Mouse (Mus musculus) common myeloid progenitor, adult 5-6 weeks (primary cell): ENCODE results near the gene Hbp1. TPM values are rescaled to one million over a fixed set of nuclear protein-coding genes. Genes with fewer than 3 reads are reported as not detected.

Experiments
- ATAC-seq: replicated peaks from 2 replicates; pipeline ENCODE4 v1.8.0; 2016; ENCODE audit warnings: low read depth, mild to moderate bottlenecking, moderate TSS enrichment, inconsistent platforms; ENCODE audit not compliant: poor library complexity, severe bottlenecking
- total RNA-seq: library from RNA; stranded (forward); fragments of 200-1000, 187-1606 nt; gene quantifications from 2 replicates; pipeline ENCODE4 v1.2.3, GENCODE M21; 2017

Gene Hbp1
- total RNA-seq, 1 experiment from 2014 or later = 62.6 TPM

GRCm38 (mm10) chr12:31916691-31917090 lies 33.6 kb downstream of the Hbp1 start:
- ATAC-seq = no peak

GRCm38 (mm10) chr12:31913614-31914013 lies 36.7 kb downstream of the Hbp1 start:
- no peak for ATAC-seq

- ATAC-seq = no peak
These were observed 37.3 kb downstream of the Hbp1 start for GRCm38 (mm10) chr12:31912966-31913551.

GRCm38 (mm10) chr12:31907436-31907835 lies 42.9 kb downstream of the Hbp1 start:
- no peak for ATAC-seq

- no peak for ATAC-seq
These were observed 44.4 kb downstream of the Hbp1 start for GRCm38 (mm10) chr12:31905696-31906551.

- no peak for ATAC-seq
These were observed 49.9 kb downstream of the Hbp1 start for GRCm38 (mm10) chr12:31900391-31900914.

GRCm38 (mm10) chr12:31897456-31897855 lies 52.9 kb downstream of the Hbp1 start:
- ATAC-seq = no peak

GRCm38 (mm10) chr12:31896986-31897385 lies 53.3 kb downstream of the Hbp1 start:
- ATAC-seq = no peak

- no peak for ATAC-seq
These were observed 54.0 kb downstream of the Hbp1 start for GRCm38 (mm10) chr12:31896295-31896694.

- no peak for ATAC-seq
These were observed 54.4 kb downstream of the Hbp1 start for GRCm38 (mm10) chr12:31895888-31896287.

GRCm38 (mm10) chr12:31895095-31895734 lies 55.1 kb downstream of the Hbp1 start:
- no peak for ATAC-seq

GRCm38 (mm10) chr12:31892771-31893170 lies 57.6 kb downstream of the Hbp1 start:
- ATAC-seq = no peak

- no peak for ATAC-seq
These were observed 58.3 kb downstream of the Hbp1 start for GRCm38 (mm10) chr12:31892079-31892478.

GRCm38 (mm10) chr12:31890685-31891084 lies 59.6 kb downstream of the Hbp1 start:
- ATAC-seq = no peak

GRCm38 (mm10) chr12:31885844-31886606 lies 64.3 kb downstream of the Hbp1 start:
- ATAC-seq = no peak

GRCm38 (mm10) chr12:31885084-31885483 lies 65.3 kb downstream of the Hbp1 start:
- ATAC-seq = no peak

- no peak for ATAC-seq
These were observed 66.0 kb downstream of the Hbp1 start for GRCm38 (mm10) chr12:31884365-31884764.

- ATAC-seq = no peak
These were observed 67.6 kb downstream of the Hbp1 start for GRCm38 (mm10) chr12:31882736-31883135.

- ATAC-seq = no peak
These were observed 73.6 kb downstream of the Hbp1 start for GRCm38 (mm10) chr12:31876775-31877174.
